Mouse (Mus musculus) forebrain, embryonic 15.5 days (tissue): ENCODE results near the gene Tom1l2. TPM values are rescaled to one million over a fixed set of nuclear protein-coding genes. Genes with fewer than 3 reads are reported as not detected.
A peak's percentile ranks its signal among the peaks of the same experiment; 100 is the strongest.

Experiments
- ATAC-seq: fragments of 200-750 bp; cut with Nextera tagmentation; replicated peaks from 2 replicates; pipeline ENCODE4 v1.8.0; 2017; ENCODE audit warnings: mild to moderate bottlenecking, moderate TSS enrichment, moderate library complexity
- H3K27ac ChIP-seq: fragments of 300-500 bp; sonication (generic); replicated peaks from 2 replicates; pipeline ENCODE4 v1.5.1; 2015; ENCODE audit warnings: mild to moderate bottlenecking, inconsistent platforms
- H3K27me3 ChIP-seq: fragments of 300-500 bp; sonication (generic); 2 replicates; pipeline ENCODE4 v1.6.1; 2015; ENCODE audit warnings: inconsistent platforms
- H3K36me3 ChIP-seq: fragments of 300-500 bp; sonication (generic); 2 replicates; pipeline ENCODE4 v1.6.1; 2015; ENCODE audit warnings: mild to moderate bottlenecking, inconsistent platforms
- H3K4me1 ChIP-seq: fragments of 300-500 bp; sonication (generic); 2 replicates; pipeline ENCODE4 v1.6.1; 2015; ENCODE audit warnings: inconsistent platforms
- H3K4me2 ChIP-seq: fragments of 300-500 bp; sonication (generic); replicated peaks from 2 replicates; pipeline ENCODE4 v1.6.1; 2015; ENCODE audit warnings: mild to moderate bottlenecking, inconsistent platforms
- H3K4me3 ChIP-seq: fragments of 300-500 bp; sonication (generic); 2 replicates; pipeline ENCODE4 v1.5.1; 2015; ENCODE audit warnings: mild to moderate bottlenecking, inconsistent platforms
- H3K9ac ChIP-seq: fragments of 300-500 bp; sonication (generic); replicated peaks from 2 replicates; pipeline ENCODE4 v1.6.1; 2015; ENCODE audit warnings: mild to moderate bottlenecking, inconsistent platforms
- H3K9me3 ChIP-seq: fragments of 300-500 bp; sonication (generic); 2 replicates; pipeline ENCODE4 v1.6.1; 2016; ENCODE audit warnings: inconsistent platforms
- WGBS: fragments of 180-500 bp; shearing (Covaris S2); methylation state at CpG from one replicate; pipeline ENCODE4 v1.1.7; 2015; ENCODE audit warnings: mixed read lengths; 5-methylcytosine and 5-hydroxymethylcytosine counted together
- polyA plus RNA-seq: library from polyadenylated mRNA; unstranded; fragments of >200 nt; fragmentation: Nextera tagmentation; extraction: Ambion mirVana; gene quantifications from 2 replicates; pipeline ENCODE4 v1.2.1, GENCODE M21; 2015

Gene Tom1l2
- polyA plus RNA-seq, 1 experiment from 2014 or later, result 48.7 TPM

DNA sequence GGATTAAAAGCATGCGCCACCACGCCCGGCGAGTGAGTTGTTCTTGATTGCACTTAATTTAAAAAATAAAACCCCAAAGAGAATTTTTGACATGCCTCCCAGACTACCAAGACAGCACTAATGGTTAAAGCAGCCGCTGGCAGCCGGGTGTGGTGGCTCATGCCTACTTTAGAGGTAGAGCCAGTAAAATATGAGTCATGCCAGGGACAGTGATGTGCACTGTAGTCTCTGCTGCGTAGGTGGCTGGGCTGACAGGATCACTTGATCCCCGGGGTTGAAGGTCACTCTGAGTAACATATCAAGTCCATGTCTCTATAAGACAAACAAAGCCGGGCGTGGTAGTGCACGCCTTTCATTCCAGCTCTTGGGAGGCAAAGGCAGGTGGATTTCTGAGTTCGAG lies 13.3 kb downstream of the Tom1l2 start:
- Histone ChIP-seq H3K27ac (no peak overlapping the region), H3K27me3 (no peaks in the 10 kb centered on the region), H3K4me1 (no peaks in the 10 kb centered on the region), H3K4me2 (no peak overlapping the region), H3K4me3 (no peak overlapping the region), H3K9ac (no peak overlapping the region), H3K36me3 (no peaks in the 10 kb centered on the region), H3K9me3 (no peaks in the 10 kb centered on the region)
- WGBS, result 95% methylated on average over 12 of the region's 12 CpGs
- no peak for ATAC-seq

DNA sequence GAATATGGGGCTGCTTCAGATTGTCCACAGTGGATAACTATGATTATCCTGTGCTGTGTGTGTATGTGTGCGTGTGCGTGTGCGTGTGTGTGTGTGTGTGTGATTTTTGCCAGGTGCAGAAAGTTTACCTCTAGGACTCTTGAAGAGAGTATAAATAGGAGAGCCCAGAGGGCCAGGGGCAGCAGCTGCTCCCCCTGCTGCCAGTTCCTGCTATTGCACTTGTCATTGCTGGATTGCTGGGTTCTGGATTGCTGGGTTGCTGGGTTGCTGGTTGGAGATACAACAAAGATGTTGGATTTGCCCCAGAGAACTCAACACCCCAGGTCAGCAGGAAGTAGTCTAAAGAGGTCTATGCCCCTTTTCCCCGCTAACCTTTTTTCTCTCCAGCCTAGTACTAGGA lies 14.4 kb downstream of the Tom1l2 start:
- Histone ChIP-seq H3K4me2 (no peak overlapping the region), H3K4me1 (peaks cover 10% of the 10 kb centered on the region), H3K36me3 (no peaks in the 10 kb centered on the region), H3K27me3 (no peaks in the 10 kb centered on the region), H3K4me3 (no peak overlapping the region), H3K9ac (no peak overlapping the region), H3K9me3 (no peaks in the 10 kb centered on the region), H3K27ac (no peak overlapping the region)
- ATAC-seq, result no peak
- 68% methylated on average over 4 of the region's 4 CpGs for WGBS

DNA sequence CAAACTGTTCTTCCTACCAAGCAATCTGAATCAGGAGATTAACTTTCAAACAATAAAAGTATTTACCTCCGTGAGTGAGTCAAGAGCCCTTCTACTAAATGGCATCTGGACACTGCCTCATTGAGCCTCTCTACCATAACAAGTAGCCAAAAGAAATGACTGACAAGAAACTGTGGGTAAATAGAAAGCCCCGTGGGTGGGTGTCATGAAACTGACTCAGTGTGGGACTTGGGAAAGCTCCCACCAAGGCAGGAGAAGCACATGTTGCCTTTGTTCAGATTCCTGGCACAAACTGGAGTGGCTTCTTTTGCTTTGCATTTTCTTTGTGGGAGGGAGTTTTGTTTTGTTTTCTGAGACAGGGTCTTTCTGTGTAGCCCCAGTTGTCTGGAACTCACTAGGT lies 16.9 kb downstream of the Tom1l2 start:
- no peaks in the 10 kb centered on the region for H3K27me3 ChIP-seq
- 36% methylated on average over 2 of the region's 2 CpGs for WGBS
- H3K4me3 ChIP-seq, result no peak overlapping the region
- no peak for ATAC-seq
- peaks cover 10% of the 10 kb centered on the region for H3K4me1 ChIP-seq
- H3K9me3 ChIP-seq, result no peaks in the 10 kb centered on the region
- no peaks in the 10 kb centered on the region for H3K36me3 ChIP-seq
- no peak overlapping the region for H3K27ac ChIP-seq
- no peak overlapping the region for H3K4me2 ChIP-seq
- H3K9ac ChIP-seq, result no peak overlapping the region

DNA sequence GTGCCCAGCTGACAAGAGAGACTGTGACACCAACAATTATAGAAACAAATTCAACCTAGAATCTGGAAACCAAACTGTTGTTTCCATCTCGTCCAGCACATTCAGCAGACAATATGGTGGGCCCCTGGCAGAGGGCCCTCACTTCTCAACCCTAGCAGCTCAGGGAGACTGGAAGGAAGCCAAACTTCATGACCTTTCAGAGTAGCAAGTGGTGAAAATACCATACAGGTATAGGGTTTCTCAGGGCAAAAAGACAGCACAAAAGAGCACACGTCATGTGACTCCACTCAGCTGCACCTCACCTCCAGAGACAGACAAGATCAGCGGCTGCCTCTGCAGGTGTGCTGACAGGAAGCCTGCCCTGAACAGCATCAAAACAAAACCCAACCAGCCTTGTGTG lies 18.6 kb downstream of the Tom1l2 start:
- Histone ChIP-seq H3K4me3 (no peak overlapping the region), H3K9me3 (no peaks in the 10 kb centered on the region), H3K27me3 (no peaks in the 10 kb centered on the region), H3K9ac (no peak overlapping the region), H3K36me3 (no peaks in the 10 kb centered on the region), H3K4me2 (no peak overlapping the region), H3K27ac (no peak overlapping the region), H3K4me1 (peaks cover 10% of the 10 kb centered on the region)
- 56% methylated on average over 3 of the region's 3 CpGs for WGBS
- no peak for ATAC-seq

DNA sequence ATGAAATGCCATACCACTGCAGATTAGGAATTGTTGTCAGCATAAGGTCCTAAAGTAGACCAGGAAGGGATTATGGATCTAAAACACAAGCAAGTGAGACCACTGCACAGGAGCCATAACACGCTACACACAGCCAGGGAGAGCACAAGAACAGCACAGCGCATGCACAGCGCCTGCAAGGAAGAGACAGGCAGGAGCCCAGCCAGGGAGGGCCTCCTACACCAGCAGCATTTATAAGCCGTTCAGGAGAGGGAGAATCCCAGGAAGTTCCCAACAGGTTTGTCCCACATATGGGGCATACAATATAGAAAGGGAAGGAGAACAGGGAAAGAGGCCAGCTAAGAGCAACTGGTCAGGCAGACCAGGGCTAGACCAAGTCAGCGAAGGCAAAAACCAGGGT lies 19.2 kb downstream of the Tom1l2 start:
- Histone ChIP-seq H3K9ac (no peak overlapping the region), H3K27ac (no peak overlapping the region), H3K27me3 (no peaks in the 10 kb centered on the region), H3K4me1 (peaks cover 10% of the 10 kb centered on the region), H3K9me3 (no peaks in the 10 kb centered on the region), H3K4me3 (no peak overlapping the region), H3K36me3 (no peaks in the 10 kb centered on the region), H3K4me2 (no peak overlapping the region)
- WGBS, result 80% methylated on average over 5 of the region's 5 CpGs
- no peak for ATAC-seq

DNA sequence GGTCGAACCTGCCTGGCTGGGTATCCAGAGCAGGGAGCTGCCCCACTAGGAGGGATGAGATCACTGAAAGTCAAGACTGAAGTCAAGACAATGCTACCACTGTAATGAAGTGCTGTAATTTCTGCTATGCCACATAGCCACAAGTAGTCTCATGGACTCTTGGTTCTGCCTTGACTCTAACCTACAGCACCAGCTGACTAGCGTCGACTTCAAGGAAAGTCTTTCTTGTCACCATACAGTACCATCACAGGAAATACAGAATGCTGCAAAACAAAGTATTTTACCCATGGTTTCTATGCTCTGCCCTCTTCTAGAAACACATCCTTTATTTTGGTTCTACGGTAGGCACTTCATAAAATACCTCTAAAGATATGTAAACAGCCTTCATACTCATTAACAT lies 22.2 kb downstream of the Tom1l2 start:
- Histone ChIP-seq H3K9ac (no peak overlapping the region), H3K36me3 (no peaks in the 10 kb centered on the region), H3K9me3 (no peaks in the 10 kb centered on the region), H3K27ac (no peak overlapping the region), H3K27me3 (no peaks in the 10 kb centered on the region), H3K4me1 (peaks cover 10% of the 10 kb centered on the region), H3K4me2 (no peak overlapping the region), H3K4me3 (no peak overlapping the region)
- ATAC-seq, result no peak
- WGBS, result 87% methylated on average over 4 of the region's 4 CpGs

DNA sequence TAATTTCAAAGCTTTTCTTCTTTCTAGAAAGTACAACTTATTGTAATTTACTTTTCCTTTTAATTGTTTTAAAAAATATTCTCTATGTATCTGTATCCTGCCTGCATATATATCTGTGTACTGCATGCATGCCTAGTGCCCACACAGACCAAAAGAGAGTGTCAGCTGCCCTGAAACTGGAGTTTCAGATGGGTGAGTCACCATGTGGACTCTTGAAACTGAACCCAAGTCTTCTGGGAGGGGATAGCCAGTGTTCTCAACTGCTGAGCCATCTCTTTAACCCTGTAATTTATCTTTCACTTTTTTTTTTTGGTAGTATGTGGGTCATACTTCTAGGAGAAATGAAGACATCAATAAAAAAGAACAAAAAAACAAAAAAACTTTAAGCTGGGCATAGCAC lies 29.0 kb downstream of the Tom1l2 start:
- no peaks in the 10 kb centered on the region for H3K36me3 ChIP-seq
- no peak overlapping the region for H3K4me2 ChIP-seq
- no peak overlapping the region for H3K27ac ChIP-seq
- ATAC-seq, result no peak
- peaks cover 18% of the 10 kb centered on the region for H3K4me1 ChIP-seq
- H3K9me3 ChIP-seq, result no peaks in the 10 kb centered on the region
- H3K9ac ChIP-seq, result no peak overlapping the region
- H3K27me3 ChIP-seq, result no peaks in the 10 kb centered on the region
- H3K4me3 ChIP-seq, result no peak overlapping the region

DNA sequence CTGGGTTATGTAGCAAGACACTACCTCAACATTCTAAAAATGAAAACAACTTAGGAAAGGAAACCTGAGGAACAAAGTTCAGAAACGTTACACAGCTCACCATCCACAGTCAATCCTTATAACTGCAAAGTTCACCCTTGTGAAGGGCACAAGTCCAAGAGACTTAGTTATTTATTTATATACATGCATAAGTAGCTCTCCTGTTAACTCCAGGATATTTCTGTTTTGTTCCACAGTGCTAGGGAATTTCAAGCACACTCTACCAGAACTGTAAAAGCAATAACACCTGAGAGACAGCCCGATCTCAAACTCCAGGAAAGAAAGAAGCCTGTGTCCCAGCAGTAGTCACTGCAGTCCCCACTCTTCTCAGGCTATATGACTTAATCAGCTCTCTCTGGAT lies 31.3 kb downstream of the Tom1l2 start:
- Histone ChIP-seq H3K9me3 (no peaks in the 10 kb centered on the region), H3K27me3 (no peaks in the 10 kb centered on the region), H3K27ac (no peak overlapping the region), H3K4me3 (no peak overlapping the region), H3K4me2 (no peak overlapping the region), H3K36me3 (no peaks in the 10 kb centered on the region), H3K4me1 (peaks cover 41% of the 10 kb centered on the region), H3K9ac (no peak overlapping the region)
- WGBS, result 84% methylated on average over 2 of the region's 2 CpGs
- no peak for ATAC-seq

DNA sequence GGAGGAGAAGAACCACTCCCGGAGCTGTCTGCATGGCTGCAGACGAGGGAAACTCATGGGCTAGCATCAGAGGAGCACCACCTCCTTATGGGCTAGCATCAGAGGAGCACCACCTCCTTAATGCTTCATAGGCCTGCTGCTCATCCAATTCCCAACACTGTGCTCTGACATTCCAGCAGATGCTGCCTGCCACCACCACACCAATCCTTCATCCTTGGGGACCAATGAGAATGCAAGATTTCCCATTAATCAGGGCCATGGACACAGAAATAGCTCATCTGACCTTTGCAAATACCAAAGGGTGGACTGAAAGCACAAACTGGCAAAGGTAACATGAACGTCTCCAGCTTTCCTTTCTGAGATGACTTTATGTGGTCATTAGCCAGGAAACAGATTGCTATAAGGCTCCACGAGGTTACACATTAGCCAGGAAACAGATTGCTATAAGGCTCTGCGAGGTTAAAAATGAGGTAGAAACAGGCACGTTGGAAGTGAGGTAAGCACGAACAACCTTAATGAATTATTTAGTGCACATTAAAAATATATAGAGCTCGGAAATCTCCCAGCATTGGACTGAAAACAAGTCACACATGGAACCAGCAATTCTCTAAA lies 32.2 kb downstream of the Tom1l2 start:
- H3K4me2 ChIP-seq, result no peak overlapping the region
- no peaks in the 10 kb centered on the region for H3K9me3 ChIP-seq
- H3K9ac ChIP-seq, result no peak overlapping the region
- H3K27me3 ChIP-seq, result no peaks in the 10 kb centered on the region
- H3K27ac ChIP-seq, result no peak overlapping the region
- 78% methylated on average over 8 of the region's 8 CpGs for WGBS
- no peaks in the 10 kb centered on the region for H3K36me3 ChIP-seq
- ATAC-seq, result no peak
- H3K4me1 ChIP-seq, result peaks cover 47% of the 10 kb centered on the region
- H3K4me3 ChIP-seq, result no peak overlapping the region

DNA sequence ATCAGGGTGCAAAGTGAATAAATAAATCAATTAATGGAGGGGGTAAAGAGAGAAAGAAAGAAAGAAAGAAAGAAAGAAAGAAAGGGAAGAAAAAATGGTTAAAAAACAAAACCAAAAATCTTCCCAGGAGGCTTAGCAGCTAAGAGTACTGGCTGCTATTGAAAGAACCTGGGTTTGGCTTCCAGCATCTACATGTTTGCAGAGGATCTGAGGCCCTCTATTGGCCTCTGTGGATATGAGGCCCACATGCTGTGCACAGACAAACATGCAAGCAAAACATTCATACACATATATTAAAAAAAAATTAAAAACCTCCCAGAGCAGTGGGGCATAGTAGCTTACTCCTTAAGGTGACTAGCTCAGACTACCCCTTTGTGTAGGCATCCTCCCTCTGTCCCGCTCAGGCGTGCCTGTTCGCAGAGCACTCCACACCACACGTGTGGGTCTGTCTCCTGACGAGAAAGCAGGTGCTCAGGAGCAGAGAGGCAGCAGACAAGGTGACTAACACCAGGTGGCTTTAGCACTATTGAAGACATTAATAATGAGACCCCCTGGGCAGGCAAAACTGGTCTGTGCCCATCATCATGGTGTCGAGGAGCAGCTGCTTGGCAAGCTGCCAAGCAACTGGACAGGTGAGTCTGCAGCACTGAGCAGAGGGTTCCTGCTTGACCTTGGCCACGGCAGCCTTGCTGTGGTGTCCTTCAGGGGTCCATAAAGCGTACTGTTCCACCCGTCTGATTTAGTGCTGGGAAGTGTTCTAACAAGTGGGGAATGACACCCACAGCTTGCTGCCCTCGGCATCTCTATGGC lies 33.2 kb downstream of the Tom1l2 start:
- Histone ChIP-seq H3K9ac (no peak overlapping the region), H3K4me1 (peaks cover 47% of the 10 kb centered on the region), H3K4me3 (no peak overlapping the region), H3K27me3 (no peaks in the 10 kb centered on the region), H3K27ac (peak overlapping the region; percentile 50), H3K9me3 (no peaks in the 10 kb centered on the region), H3K4me2 (no peak overlapping the region), H3K36me3 (no peaks in the 10 kb centered on the region)
- 67% methylated on average over 10 of the region's 10 CpGs for WGBS
- 0 out of 2 replicates have a peak, but pooled peaks have one; percentile 46 for ATAC-seq

DNA sequence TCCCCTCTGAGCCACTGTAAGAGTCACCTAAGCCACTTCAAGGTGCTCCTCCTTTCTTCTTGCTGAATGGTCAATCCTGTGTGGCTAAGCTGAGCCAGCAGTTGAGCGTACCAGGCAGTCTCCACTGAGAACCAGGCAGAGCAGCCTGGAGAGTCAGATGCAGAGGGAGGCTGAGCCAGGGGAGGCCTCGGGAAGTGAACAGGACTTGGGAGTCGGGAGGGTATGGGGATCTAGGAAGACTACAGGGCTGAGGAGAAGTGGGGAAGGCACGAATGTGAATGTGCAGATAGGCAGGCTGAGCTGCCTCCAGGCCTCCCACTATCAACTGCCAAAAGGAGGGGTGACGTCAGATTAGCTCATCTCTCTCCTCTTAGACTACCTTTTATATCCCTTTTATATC lies 34.0 kb downstream of the Tom1l2 start:
- no peak overlapping the region for H3K4me3 ChIP-seq
- H3K9ac ChIP-seq, result no peak overlapping the region
- 36% methylated on average over 5 of the region's 5 CpGs for WGBS
- H3K4me2 ChIP-seq, result no peak overlapping the region
- peak overlapping the region; percentile 50 for H3K27ac ChIP-seq
- H3K27me3 ChIP-seq, result no peaks in the 10 kb centered on the region
- peak; percentile 64 for ATAC-seq
- peaks cover 47% of the 10 kb centered on the region for H3K4me1 ChIP-seq
- H3K36me3 ChIP-seq, result no peaks in the 10 kb centered on the region
- H3K9me3 ChIP-seq, result no peaks in the 10 kb centered on the region

DNA sequence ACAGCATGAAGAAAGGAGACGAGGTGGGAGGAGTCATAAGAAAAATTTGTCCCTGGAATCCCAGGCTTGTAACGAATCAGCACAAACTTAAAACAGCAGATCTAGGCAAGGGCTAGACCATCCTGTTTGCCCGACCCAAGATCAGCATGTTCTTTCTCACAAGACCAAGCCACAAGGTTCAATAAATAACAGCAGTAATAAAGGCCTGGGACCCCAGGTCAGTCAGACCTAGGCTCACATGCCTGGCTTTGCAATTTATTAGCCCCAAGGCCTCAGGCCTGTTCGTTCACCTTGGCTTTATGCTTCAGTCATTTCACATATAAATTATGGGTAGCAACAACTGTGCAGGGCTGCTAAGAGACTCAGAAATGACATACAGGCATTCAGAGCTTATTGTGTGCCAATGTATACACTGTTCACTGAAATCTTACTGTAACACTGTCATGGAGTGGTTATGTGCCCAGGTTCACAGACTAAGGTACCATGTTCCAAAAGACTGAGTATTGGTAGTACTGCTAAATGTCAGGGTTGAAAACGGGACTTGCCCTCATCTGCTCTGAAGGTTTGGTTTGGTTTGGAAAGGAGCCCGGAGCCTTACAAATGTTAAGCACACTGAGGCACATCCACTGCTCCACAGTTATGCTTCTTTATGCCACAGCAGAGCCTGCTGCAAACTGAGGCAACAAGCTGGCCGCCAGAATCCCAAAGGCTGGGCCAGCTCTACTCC lies 35.2 kb downstream of the Tom1l2 start:
- WGBS, result 72% methylated on average over 7 of the region's 7 CpGs
- peaks cover 49% of the 10 kb centered on the region for H3K4me1 ChIP-seq

More for the DNA sequence above, 35.2 kb downstream of the Tom1l2 start:
- no peaks in the 10 kb centered on the region for H3K36me3 ChIP-seq
- peak overlapping the region; percentile 0; the same call in 1 of the 2 replicates for H3K27ac ChIP-seq
- H3K27me3 ChIP-seq, result no peaks in the 10 kb centered on the region
- ATAC-seq, result no peak
- H3K4me3 ChIP-seq, result no peak overlapping the region
- H3K4me2 ChIP-seq, result no peak overlapping the region
- H3K9ac ChIP-seq, result no peak overlapping the region
- no peaks in the 10 kb centered on the region for H3K9me3 ChIP-seq
